Mouse (Mus musculus): ENCODE measurements at regions not wholly inside any gene's neighbourhood (a gene's known extent, or its start where the extent isn't known, plus 50 kb on each side); places are given as distances from the start of the nearest gene placed in this dataset.

- no peak overlapping the region for H3K27ac ChIP-seq (ENCODE audit: insufficient read depth, low read depth, low read length)
- DNase-seq = no peak
- no peak overlapping the region for H3K4me3 ChIP-seq (ENCODE audit: insufficient read depth, low read depth, low read length)
- no peaks in the 10 kb centered on the region for H3K36me3 ChIP-seq (ENCODE audit: control insufficient read depth, insufficient read depth, low read length)
- WGBS = 74% methylated on average over 3 of the region's 3 CpGs
- H3K4me1 ChIP-seq (ENCODE audit: control insufficient read depth, insufficient read depth, low read length) = no peaks in the 10 kb centered on the region
- TF ChIP-seq CTCF (conservative IDR thresholded peaks at IDR 0.05; ENCODE audit: insufficient read depth, insufficient read length, low read depth, low read length) = no peak
- TF ChIP-seq POLR2A (IDR thresholded peaks at IDR 0.05; ENCODE audit: low read depth, low read length) = no peak
- no peaks in the 10 kb centered on the region for H3K27me3 ChIP-seq (replicated peaks; ENCODE audit: control insufficient read depth, insufficient read depth, low read length)
Measured at GRCm38 (mm10) chr2:108083911-108084310, 793.5 kb downstream of the Kcna4 start.

DNA sequence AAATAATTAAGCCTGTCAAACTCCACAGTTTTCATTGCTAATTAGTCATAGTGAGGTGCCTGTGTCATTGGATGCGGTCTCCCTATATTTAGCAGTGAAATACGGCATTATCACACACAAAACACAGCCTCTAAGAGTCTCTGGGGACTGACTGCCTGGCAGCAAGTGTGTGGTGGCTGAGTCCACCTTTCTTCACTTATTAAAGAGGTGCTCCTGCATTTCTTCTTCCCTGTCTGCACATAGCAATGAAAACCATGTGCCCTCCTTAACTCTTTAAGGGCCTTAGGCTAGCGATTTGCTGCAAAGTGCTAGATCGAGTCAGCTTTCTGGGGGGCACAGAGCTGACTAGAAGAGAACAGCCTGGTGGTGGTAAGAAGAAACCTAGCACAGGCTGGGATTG is 799.8 kb downstream of the Kcna4 start:
- no peak for TF ChIP-seq POLR2A (IDR thresholded peaks at IDR 0.05; ENCODE audit: low read depth, low read length)
- no peak for TF ChIP-seq CTCF (conservative IDR thresholded peaks at IDR 0.05; ENCODE audit: insufficient read depth, insufficient read length, low read depth, low read length)
- DNase-seq = no peak
- Histone ChIP-seq H3K36me3 (ENCODE audit: control insufficient read depth, insufficient read depth, low read length) (no peaks in the 10 kb centered on the region), H3K27me3 (replicated peaks; ENCODE audit: control insufficient read depth, insufficient read depth, low read length) (no peaks in the 10 kb centered on the region), H3K27ac (ENCODE audit: insufficient read depth, low read depth, low read length) (no peak overlapping the region), H3K4me3 (ENCODE audit: insufficient read depth, low read depth, low read length) (no peak overlapping the region), H3K4me1 (ENCODE audit: control insufficient read depth, insufficient read depth, low read length) (no peaks in the 10 kb centered on the region)
- WGBS = 79% methylated on average over 4 of the region's 4 CpGs

- Histone ChIP-seq H3K4me1 (ENCODE audit: control insufficient read depth, insufficient read depth, low read length) (no peaks in the 10 kb centered on the region), H3K27ac (ENCODE audit: insufficient read depth, low read depth, low read length) (no peak overlapping the region), H3K4me3 (ENCODE audit: insufficient read depth, low read depth, low read length) (no peak overlapping the region), H3K27me3 (replicated peaks; ENCODE audit: control insufficient read depth, insufficient read depth, low read length) (no peaks in the 10 kb centered on the region), H3K36me3 (ENCODE audit: control insufficient read depth, insufficient read depth, low read length) (no peaks in the 10 kb centered on the region)
- TF ChIP-seq CTCF (conservative IDR thresholded peaks at IDR 0.05; ENCODE audit: insufficient read depth, insufficient read length, low read depth, low read length) = no peak
- TF ChIP-seq POLR2A (IDR thresholded peaks at IDR 0.05; ENCODE audit: low read depth, low read length) = no peak
- 86% methylated on average over 4 of the region's 4 CpGs for WGBS
- DNase-seq = no peak
Measured at GRCm38 (mm10) chr2:108097026-108097425, 806.6 kb downstream of the Kcna4 start.

DNA sequence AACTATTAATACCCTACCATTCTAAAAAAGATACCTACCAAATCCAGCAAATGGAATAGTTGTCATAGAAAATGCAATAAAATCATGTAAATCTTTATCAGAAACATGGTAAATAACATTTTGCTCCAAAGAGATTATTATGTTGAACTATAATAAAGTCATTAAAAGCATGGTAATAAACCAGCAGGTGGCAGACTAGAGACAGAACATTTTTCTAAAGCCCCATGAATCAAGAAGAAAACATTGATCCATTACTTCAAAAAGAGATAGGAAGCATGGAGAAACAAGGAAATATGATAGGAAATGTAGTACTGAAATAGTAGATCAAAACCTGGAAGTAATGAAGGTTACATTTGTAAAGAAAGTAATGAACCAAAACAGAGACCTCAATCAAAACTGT is 819.7 kb downstream of the Kcna4 start:
- Histone ChIP-seq H3K4me3 (ENCODE audit: insufficient read depth, low read depth, low read length) (no peak overlapping the region), H3K4me1 (ENCODE audit: control insufficient read depth, insufficient read depth, low read length) (no peaks in the 10 kb centered on the region), H3K27me3 (replicated peaks; ENCODE audit: control insufficient read depth, insufficient read depth, low read length) (no peaks in the 10 kb centered on the region), H3K36me3 (ENCODE audit: control insufficient read depth, insufficient read depth, low read length) (no peaks in the 10 kb centered on the region), H3K27ac (ENCODE audit: insufficient read depth, low read depth, low read length) (no peak overlapping the region)
- DNase-seq = no peak
- TF ChIP-seq POLR2A (IDR thresholded peaks at IDR 0.05; ENCODE audit: low read depth, low read length) (no peak), CTCF (conservative IDR thresholded peaks at IDR 0.05; ENCODE audit: insufficient read depth, insufficient read length, low read depth, low read length) (no peak)

DNA sequence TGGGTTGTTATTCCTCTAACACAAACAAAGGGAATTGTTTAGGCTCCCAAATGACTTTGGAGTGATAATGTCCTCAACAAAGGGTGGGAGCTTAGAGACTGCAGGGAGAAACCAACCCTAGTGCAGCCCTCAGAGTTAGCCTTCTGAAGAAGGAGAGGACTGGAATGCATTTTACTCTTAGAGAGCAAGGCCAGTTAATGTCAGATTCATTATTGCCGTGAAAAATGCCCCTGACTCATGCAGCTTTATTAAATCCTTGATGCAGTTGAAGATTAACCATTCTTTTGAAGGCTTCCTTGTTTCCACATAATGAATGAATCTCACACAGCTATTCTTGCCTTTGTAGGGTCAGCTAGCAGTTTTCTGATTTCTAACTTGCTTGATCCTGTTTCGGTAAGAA is 855.3 kb downstream of the Kcna4 start:
- Histone ChIP-seq H3K27me3 (replicated peaks; ENCODE audit: control insufficient read depth, insufficient read depth, low read length) (no peaks in the 10 kb centered on the region), H3K27ac (ENCODE audit: insufficient read depth, low read depth, low read length) (no peak overlapping the region), H3K36me3 (ENCODE audit: control insufficient read depth, insufficient read depth, low read length) (no peaks in the 10 kb centered on the region), H3K4me1 (ENCODE audit: control insufficient read depth, insufficient read depth, low read length) (no peaks in the 10 kb centered on the region), H3K4me3 (ENCODE audit: insufficient read depth, low read depth, low read length) (no peak overlapping the region)
- TF ChIP-seq POLR2A (IDR thresholded peaks at IDR 0.05; ENCODE audit: low read depth, low read length) (no peak), CTCF (conservative IDR thresholded peaks at IDR 0.05; ENCODE audit: insufficient read depth, insufficient read length, low read depth, low read length) (no peak)
- 56% methylated on average over 2 of the region's 2 CpGs for WGBS
- no peak for DNase-seq

DNA sequence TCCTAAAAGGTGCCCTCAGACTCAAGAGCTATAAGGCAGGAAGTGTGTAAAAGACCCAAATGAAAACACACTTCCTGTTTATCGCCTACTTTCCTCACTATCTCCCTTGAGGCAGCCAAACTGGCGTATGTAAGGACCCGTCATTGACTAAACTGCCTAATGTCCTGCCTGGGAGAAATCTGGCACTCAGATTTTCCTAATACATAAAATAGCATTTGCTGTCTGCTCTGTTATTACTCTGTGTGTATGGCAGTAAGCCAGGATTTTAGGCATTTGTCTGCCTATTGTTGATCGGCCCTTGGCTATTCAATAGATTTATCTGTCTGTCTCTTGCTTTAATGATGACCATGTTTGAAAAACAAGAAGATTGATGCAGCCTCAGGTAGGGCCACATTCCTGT is 857.8 kb downstream of the Kcna4 start:
- Histone ChIP-seq H3K27me3 (replicated peaks; ENCODE audit: control insufficient read depth, insufficient read depth, low read length) (no peaks in the 10 kb centered on the region), H3K4me1 (ENCODE audit: control insufficient read depth, insufficient read depth, low read length) (no peaks in the 10 kb centered on the region), H3K4me3 (ENCODE audit: insufficient read depth, low read depth, low read length) (no peak overlapping the region), H3K27ac (ENCODE audit: insufficient read depth, low read depth, low read length) (no peak overlapping the region), H3K36me3 (ENCODE audit: control insufficient read depth, insufficient read depth, low read length) (no peaks in the 10 kb centered on the region)
- no peak for TF ChIP-seq CTCF (conservative IDR thresholded peaks at IDR 0.05; ENCODE audit: insufficient read depth, insufficient read length, low read depth, low read length)
- no peak for TF ChIP-seq POLR2A (IDR thresholded peaks at IDR 0.05; ENCODE audit: low read depth, low read length)
- no peak for DNase-seq
- WGBS = 56% methylated on average over 4 of the region's 4 CpGs

DNA sequence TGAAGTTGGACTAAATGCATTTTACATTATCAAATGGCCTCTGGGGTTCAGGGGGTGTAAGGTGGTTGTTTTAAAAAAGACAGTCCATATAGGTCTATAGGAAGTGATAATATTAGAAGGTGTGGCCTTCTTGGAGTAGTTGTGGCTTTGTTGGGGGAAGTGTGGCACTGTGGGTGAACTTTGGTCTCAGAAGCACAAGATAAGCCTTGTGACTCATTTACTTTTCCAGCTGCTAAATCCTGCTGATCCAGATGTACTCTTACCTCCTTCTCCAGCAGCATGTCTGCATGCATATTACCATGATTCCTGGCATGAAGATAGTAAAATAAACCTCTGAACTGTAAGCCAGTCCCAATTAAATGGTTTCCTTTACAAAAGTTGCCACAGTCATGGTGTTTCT is 865.8 kb downstream of the Kcna4 start:
- Histone ChIP-seq H3K4me1 (ENCODE audit: control insufficient read depth, insufficient read depth, low read length) (no peaks in the 10 kb centered on the region), H3K27ac (ENCODE audit: insufficient read depth, low read depth, low read length) (no peak overlapping the region), H3K27me3 (replicated peaks; ENCODE audit: control insufficient read depth, insufficient read depth, low read length) (no peaks in the 10 kb centered on the region), H3K4me3 (ENCODE audit: insufficient read depth, low read depth, low read length) (no peak overlapping the region), H3K36me3 (ENCODE audit: control insufficient read depth, insufficient read depth, low read length) (no peaks in the 10 kb centered on the region)
- TF ChIP-seq POLR2A (IDR thresholded peaks at IDR 0.05; ENCODE audit: low read depth, low read length) (no peak), CTCF (conservative IDR thresholded peaks at IDR 0.05; ENCODE audit: insufficient read depth, insufficient read length, low read depth, low read length) (no peak)
- no peak for DNase-seq

DNA sequence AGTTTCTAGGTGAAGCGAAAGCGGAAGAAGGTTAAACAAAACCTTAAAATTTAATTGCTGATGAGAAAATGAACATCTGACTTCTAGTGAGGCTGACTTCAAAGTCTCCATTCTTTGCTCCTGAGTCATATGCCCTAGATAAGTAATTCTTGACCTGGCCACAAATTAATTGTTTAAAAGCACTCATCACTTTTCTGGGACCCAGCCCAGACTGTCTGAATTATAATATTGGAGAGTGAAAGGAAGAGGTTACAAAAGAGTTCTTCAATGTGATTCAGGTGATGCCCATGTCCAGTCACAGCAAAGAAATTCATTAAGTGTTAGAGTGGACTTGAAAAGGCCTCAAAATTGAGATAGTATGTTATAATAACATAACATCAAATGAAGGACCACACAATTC is 867.3 kb downstream of the Kcna4 start:
- Histone ChIP-seq H3K4me1 (ENCODE audit: control insufficient read depth, insufficient read depth, low read length) (no peaks in the 10 kb centered on the region), H3K4me3 (ENCODE audit: insufficient read depth, low read depth, low read length) (no peak overlapping the region), H3K27ac (ENCODE audit: insufficient read depth, low read depth, low read length) (no peak overlapping the region), H3K27me3 (replicated peaks; ENCODE audit: control insufficient read depth, insufficient read depth, low read length) (no peaks in the 10 kb centered on the region), H3K36me3 (ENCODE audit: control insufficient read depth, insufficient read depth, low read length) (no peaks in the 10 kb centered on the region)
- DNase-seq = no peak
- 80% methylated on average over 2 of the region's 2 CpGs for WGBS
- TF ChIP-seq CTCF (conservative IDR thresholded peaks at IDR 0.05; ENCODE audit: insufficient read depth, insufficient read length, low read depth, low read length) = no peak
- no peak for TF ChIP-seq POLR2A (IDR thresholded peaks at IDR 0.05; ENCODE audit: low read depth, low read length)

All from kidney, adult 2 months (tissue).